Mouse (Mus musculus): ENCODE measurements around the gene Lypd6b.

Gene Lypd6b

DNA sequence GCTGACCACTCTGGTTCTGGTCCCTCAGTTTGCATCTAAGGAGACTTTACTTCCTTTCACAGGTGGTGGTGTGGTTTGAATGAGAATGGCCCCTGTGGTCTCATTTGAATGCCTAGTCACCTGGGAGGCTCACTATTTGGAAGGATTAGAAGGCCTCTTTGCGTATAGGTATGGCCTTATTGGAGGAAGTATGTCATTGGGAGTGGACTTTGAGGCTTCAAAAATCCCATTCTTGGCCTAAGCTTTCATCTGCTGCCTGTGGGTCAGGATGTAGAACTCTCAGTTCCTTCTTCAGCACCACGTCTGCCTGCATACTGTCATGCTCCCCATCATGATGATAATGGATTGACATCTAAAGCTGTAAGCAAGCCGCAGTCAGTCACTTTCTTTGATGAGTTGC lies 34.4 kb upstream of the Lypd6b start:
- no peaks in the 10 kb centered on the region for H3K27me3 ChIP-seq (ENCODE audit: insufficient read depth, low read length)
- H3K9me3 ChIP-seq (ENCODE audit: low read length): peaks cover 5% of the 10 kb centered on the region; the same call in 1 of the 2 replicates
- H3K4me3 ChIP-seq (replicated peaks; ENCODE audit: low read length): no peak overlapping the region
- H3K4me1 ChIP-seq (replicated peaks; ENCODE audit: low read depth, low read length): no peaks in the 10 kb centered on the region
- H3K36me3 ChIP-seq (ENCODE audit: insufficient read depth, low read length): peaks cover 16% of the 10 kb centered on the region
- TF ChIP-seq CTCF (conservative IDR thresholded peaks at IDR 0.05; ENCODE audit: low read length) (no peak), POU5F1 (IDR thresholded peaks at IDR 0.05; ENCODE audit: borderline replicate concordance, low read length) (no peak), NANOG (IDR thresholded peaks at IDR 0.05; ENCODE audit: borderline replicate concordance, low read length) (no peak)

DNA sequence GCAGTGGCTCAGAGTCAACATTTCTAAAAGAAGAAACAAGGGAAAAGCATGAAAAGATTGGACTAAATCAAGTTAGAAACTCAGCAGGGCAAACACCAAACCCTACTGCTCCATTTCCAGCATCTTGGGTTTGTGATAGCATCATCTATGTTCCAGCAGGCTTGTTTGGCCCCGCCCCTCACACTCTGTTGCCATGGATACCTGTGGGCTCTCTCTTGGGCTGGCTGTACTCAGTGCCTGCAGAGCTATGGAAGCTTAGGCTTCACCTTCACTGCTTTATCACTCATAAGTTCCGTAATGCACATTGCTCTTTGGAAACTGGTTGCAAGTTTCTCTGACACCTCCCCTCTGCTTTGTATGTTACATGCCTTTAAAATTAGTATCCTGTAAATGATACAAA lies 32.4 kb upstream of the Lypd6b start:
- Histone ChIP-seq H3K4me1 (replicated peaks; ENCODE audit: low read depth, low read length) (no peaks in the 10 kb centered on the region), H3K9me3 (ENCODE audit: low read length) (peaks cover 5% of the 10 kb centered on the region; the same call in 1 of the 2 replicates), H3K36me3 (ENCODE audit: insufficient read depth, low read length) (peaks cover 16% of the 10 kb centered on the region), H3K27me3 (ENCODE audit: insufficient read depth, low read length) (no peaks in the 10 kb centered on the region), H3K4me3 (replicated peaks; ENCODE audit: low read length) (no peak overlapping the region)
- TF ChIP-seq NANOG (IDR thresholded peaks at IDR 0.05; ENCODE audit: borderline replicate concordance, low read length) (no peak), CTCF (conservative IDR thresholded peaks at IDR 0.05; ENCODE audit: low read length) (no peak), POU5F1 (IDR thresholded peaks at IDR 0.05; ENCODE audit: borderline replicate concordance, low read length) (no peak)

DNA sequence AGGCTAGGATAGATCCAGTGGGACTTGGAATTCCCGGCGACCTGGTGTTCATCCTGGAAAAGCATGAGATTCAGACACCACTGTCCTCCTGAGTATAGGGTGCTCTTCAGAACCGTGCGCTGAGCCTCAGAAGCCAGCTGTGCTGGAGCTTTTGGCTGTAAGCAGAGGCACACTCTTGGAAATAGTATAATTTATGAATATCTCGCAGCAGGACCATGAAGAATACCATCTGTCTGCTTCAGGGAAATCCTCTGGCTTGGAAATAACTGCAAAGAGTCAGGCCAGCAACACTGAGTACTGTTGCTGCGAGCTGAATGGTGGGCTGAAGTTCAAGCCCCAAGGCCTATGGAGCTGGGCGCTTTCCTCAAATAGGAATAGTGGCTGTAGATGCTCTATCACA lies 29.9 kb upstream of the Lypd6b start:
- H3K4me1 ChIP-seq (replicated peaks; ENCODE audit: low read depth, low read length): no peaks in the 10 kb centered on the region
- TF ChIP-seq POU5F1 (IDR thresholded peaks at IDR 0.05; ENCODE audit: borderline replicate concordance, low read length) (no peak), CTCF (conservative IDR thresholded peaks at IDR 0.05; ENCODE audit: low read length) (no peak), NANOG (IDR thresholded peaks at IDR 0.05; ENCODE audit: borderline replicate concordance, low read length) (no peak)
- H3K4me3 ChIP-seq (replicated peaks; ENCODE audit: low read length): no peak overlapping the region
- peaks cover 12% of the 10 kb centered on the region for H3K36me3 ChIP-seq (ENCODE audit: insufficient read depth, low read length)
- H3K27me3 ChIP-seq (ENCODE audit: insufficient read depth, low read length): no peaks in the 10 kb centered on the region
- peaks cover 5% of the 10 kb centered on the region; the same call in 1 of the 2 replicates for H3K9me3 ChIP-seq (ENCODE audit: low read length)

GRCm38 (mm10) chr2:49764331-49764946 lies 23.0 kb upstream of the Lypd6b start:
- Histone ChIP-seq H3K4me3 (replicated peaks; ENCODE audit: low read length) (no peak overlapping the region), H3K4me1 (replicated peaks; ENCODE audit: low read depth, low read length) (no peaks in the 10 kb centered on the region), H3K9me3 (ENCODE audit: low read length) (no peaks in the 10 kb centered on the region), H3K27me3 (ENCODE audit: insufficient read depth, low read length) (no peaks in the 10 kb centered on the region), H3K36me3 (ENCODE audit: insufficient read depth, low read length) (peaks cover 5% of the 10 kb centered on the region; the same call in 1 of the 2 replicates)
- TF ChIP-seq CTCF (conservative IDR thresholded peaks at IDR 0.05; ENCODE audit: low read length) (peak; percentile 50), POU5F1 (IDR thresholded peaks at IDR 0.05; ENCODE audit: borderline replicate concordance, low read length) (no peak)

GRCm38 (mm10) chr2:49768916-49769315 lies 18.6 kb upstream of the Lypd6b start:
- TF ChIP-seq POU5F1 (IDR thresholded peaks at IDR 0.05; ENCODE audit: borderline replicate concordance, low read length): no peak
- no peak for TF ChIP-seq CTCF (conservative IDR thresholded peaks at IDR 0.05; ENCODE audit: low read length)
- H3K4me1 ChIP-seq (replicated peaks; ENCODE audit: low read depth, low read length): no peaks in the 10 kb centered on the region
- H3K9me3 ChIP-seq (ENCODE audit: low read length): no peaks in the 10 kb centered on the region
- H3K36me3 ChIP-seq (ENCODE audit: insufficient read depth, low read length): peaks cover 5% of the 10 kb centered on the region; the same call in 1 of the 2 replicates
- H3K27me3 ChIP-seq (ENCODE audit: insufficient read depth, low read length): no peaks in the 10 kb centered on the region
- H3K4me3 ChIP-seq (replicated peaks; ENCODE audit: low read length): no peak overlapping the region

DNA sequence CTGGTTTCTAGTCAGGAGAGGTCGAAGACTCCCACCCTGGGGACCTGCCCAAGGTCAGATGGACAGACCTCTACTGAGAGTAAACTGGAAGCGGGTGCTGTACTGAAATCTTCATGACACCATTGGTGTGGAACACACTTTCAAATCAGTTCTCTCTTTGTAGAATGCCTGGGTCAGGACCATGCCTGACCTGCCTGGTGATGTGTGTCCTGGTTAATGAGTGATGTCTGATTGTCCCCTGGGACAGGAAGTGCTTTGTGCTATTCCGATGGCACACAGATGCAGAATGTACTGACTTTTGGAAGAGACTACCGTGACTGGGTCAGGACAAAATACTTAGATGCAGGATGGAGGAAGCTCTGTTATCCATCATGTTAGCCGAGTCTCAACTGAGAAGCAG lies 17.0 kb upstream of the Lypd6b start:
- no peak overlapping the region for H3K4me3 ChIP-seq (replicated peaks; ENCODE audit: low read length)
- peaks cover 5% of the 10 kb centered on the region for H3K4me1 ChIP-seq (replicated peaks; ENCODE audit: low read depth, low read length)
- no peak for TF ChIP-seq POU5F1 (IDR thresholded peaks at IDR 0.05; ENCODE audit: borderline replicate concordance, low read length)
- no peak for TF ChIP-seq NANOG (IDR thresholded peaks at IDR 0.05; ENCODE audit: borderline replicate concordance, low read length)
- no peak for TF ChIP-seq CTCF (conservative IDR thresholded peaks at IDR 0.05; ENCODE audit: low read length)
- no peaks in the 10 kb centered on the region for H3K9me3 ChIP-seq (ENCODE audit: low read length)
- H3K36me3 ChIP-seq (ENCODE audit: insufficient read depth, low read length): peaks cover 5% of the 10 kb centered on the region; the same call in 1 of the 2 replicates
- H3K27me3 ChIP-seq (ENCODE audit: insufficient read depth, low read length): no peaks in the 10 kb centered on the region

DNA sequence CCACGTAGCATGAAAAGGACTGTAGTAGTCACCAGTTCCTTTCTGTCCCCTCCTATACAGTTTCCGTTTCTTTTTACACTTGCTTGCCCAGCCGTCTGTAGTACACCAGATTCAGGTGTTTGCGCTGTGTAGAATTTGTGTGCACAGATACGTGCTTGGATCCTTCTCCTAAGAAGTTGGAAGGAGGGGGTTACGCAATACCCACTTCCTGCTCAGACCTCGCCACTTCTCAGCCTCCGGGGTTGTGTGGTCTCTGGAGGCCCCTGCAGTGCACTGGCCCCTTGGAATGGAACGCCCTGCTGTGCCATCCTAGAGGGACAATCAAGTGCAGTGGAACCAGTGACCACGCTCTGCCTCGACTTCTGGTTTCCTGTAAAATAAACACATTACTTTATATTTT lies 16.3 kb upstream of the Lypd6b start:
- H3K9me3 ChIP-seq (ENCODE audit: low read length): no peaks in the 10 kb centered on the region
- peaks cover 5% of the 10 kb centered on the region; the same call in 1 of the 2 replicates for H3K36me3 ChIP-seq (ENCODE audit: insufficient read depth, low read length)
- peaks cover 7% of the 10 kb centered on the region for H3K4me1 ChIP-seq (replicated peaks; ENCODE audit: low read depth, low read length)
- H3K4me3 ChIP-seq (replicated peaks; ENCODE audit: low read length): no peak overlapping the region
- TF ChIP-seq NANOG (IDR thresholded peaks at IDR 0.05; ENCODE audit: borderline replicate concordance, low read length): no peak
- no peak for TF ChIP-seq POU5F1 (IDR thresholded peaks at IDR 0.05; ENCODE audit: borderline replicate concordance, low read length)
- no peak for TF ChIP-seq CTCF (conservative IDR thresholded peaks at IDR 0.05; ENCODE audit: low read length)
- H3K27me3 ChIP-seq (ENCODE audit: insufficient read depth, low read length): no peaks in the 10 kb centered on the region

GRCm38 (mm10) chr2:49773194-49773931 lies 14.1 kb upstream of the Lypd6b start:
- peaks cover 5% of the 10 kb centered on the region; the same call in 1 of the 2 replicates for H3K36me3 ChIP-seq (ENCODE audit: insufficient read depth, low read length)
- no peaks in the 10 kb centered on the region for H3K27me3 ChIP-seq (ENCODE audit: insufficient read depth, low read length)
- H3K4me3 ChIP-seq (replicated peaks; ENCODE audit: low read length): no peak overlapping the region
- 0 out of 2 replicates have a peak, but pooled peaks cover under 1% of the 10 kb centered on the region for H3K9me3 ChIP-seq (ENCODE audit: low read length)
- peaks cover 7% of the 10 kb centered on the region for H3K4me1 ChIP-seq (replicated peaks; ENCODE audit: low read depth, low read length)
- TF ChIP-seq CTCF (conservative IDR thresholded peaks at IDR 0.05; ENCODE audit: low read length) (no peak), NANOG (IDR thresholded peaks at IDR 0.05; ENCODE audit: borderline replicate concordance, low read length) (no peak), POU5F1 (IDR thresholded peaks at IDR 0.05; ENCODE audit: borderline replicate concordance, low read length) (no peak)
